Mouse (Mus musculus) heart, embryonic 11.5 days (tissue): ENCODE measurements around the gene Necab3. TPM values are rescaled to one million over a fixed set of nuclear protein-coding genes. Genes with fewer than 3 reads are reported as not detected.

Source experiments
- ATAC-seq: fragments of 200-750 bp; cut with Nextera tagmentation; replicated peaks from 2 replicates; pipeline ENCODE4 v1.8.0; 2017; ENCODE audit warnings: moderate library complexity; ENCODE audit not compliant: insufficient number of reproducible peaks, low FRiP score, low TSS enrichment
- H3K27ac ChIP-seq: fragments of 300-500 bp; sonication (generic); 2 replicates; pipeline ENCODE4 v1.5.1; 2014; ENCODE audit warnings: mild to moderate bottlenecking, low read depth, low read length
- H3K27me3 ChIP-seq: fragments of 300-500 bp; sonication (generic); 2 replicates; pipeline ENCODE4 v1.6.1; 2014; ENCODE audit warnings: mild to moderate bottlenecking, low read length, mixed read lengths; ENCODE audit not compliant: control insufficient read depth, insufficient read depth
- H3K36me3 ChIP-seq: fragments of 300-500 bp; sonication (generic); 2 replicates; pipeline ENCODE4 v1.6.1; 2014; ENCODE audit warnings: mild to moderate bottlenecking, low read length, moderate library complexity, mixed read lengths; ENCODE audit not compliant: control insufficient read depth, insufficient read depth
- H3K4me1 ChIP-seq: fragments of 300-500 bp; sonication (generic); 2 replicates; pipeline ENCODE4 v1.6.1; 2014; ENCODE audit warnings: low read length; ENCODE audit not compliant: control insufficient read depth, insufficient read depth
- H3K4me2 ChIP-seq: fragments of 300-500 bp; sonication (generic); 2 replicates; pipeline ENCODE4 v1.6.1; 2014; ENCODE audit warnings: mild to moderate bottlenecking, moderate library complexity
- H3K4me3 ChIP-seq: fragments of 300-500 bp; sonication (generic); 2 replicates; pipeline ENCODE4 v1.5.1; 2014; ENCODE audit warnings: low read depth, low read length
- H3K9ac ChIP-seq: fragments of 300-500 bp; sonication (generic); 2 replicates; pipeline ENCODE4 v1.6.1; 2014; ENCODE audit warnings: mild to moderate bottlenecking, low read depth, low read length, moderate library complexity
- H3K9me3 ChIP-seq: fragments of 300-500 bp; sonication (generic); replicated peaks from 2 replicates; pipeline ENCODE4 v1.6.1; 2016; ENCODE audit warnings: low read length; ENCODE audit not compliant: control insufficient read depth
- WGBS: fragments of 180-500 bp; shearing (Covaris S2); extraction: QIAGEN DNeasy Blood & Tissue Kit; methylation state at CpG from one replicate; pipeline ENCODE4 v1.1.7; 2014; ENCODE audit not compliant: insufficient replicate concordance; 5-methylcytosine and 5-hydroxymethylcytosine counted together
- polyA plus RNA-seq: library from polyadenylated mRNA; unstranded; fragments of >200 nt; fragmentation: Nextera tagmentation; extraction: Ambion mirVana; gene quantifications from 2 replicates; pipeline ENCODE4 v1.2.1, GENCODE M21; 2014

Necab3 gene
- polyA plus RNA-seq, 1 experiment from 2014 or later = 1.2 TPM

- Histone ChIP-seq H3K4me2 (no peak overlapping the region), H3K4me1 (no peaks in the 10 kb centered on the region), H3K4me3 (no peak overlapping the region), H3K36me3 (peaks cover 24% of the 10 kb centered on the region), H3K9me3 (no peaks in the 10 kb centered on the region), H3K27ac (no peak overlapping the region), H3K9ac (no peak overlapping the region), H3K27me3 (no peaks in the 10 kb centered on the region)
- 93% methylated on average over 2 of the region's 2 CpGs for WGBS
- ATAC-seq = no peak
Measured at GRCm38 (mm10) chr2:154525285-154525684, 33.4 kb downstream of the Necab3 start.

DNA sequence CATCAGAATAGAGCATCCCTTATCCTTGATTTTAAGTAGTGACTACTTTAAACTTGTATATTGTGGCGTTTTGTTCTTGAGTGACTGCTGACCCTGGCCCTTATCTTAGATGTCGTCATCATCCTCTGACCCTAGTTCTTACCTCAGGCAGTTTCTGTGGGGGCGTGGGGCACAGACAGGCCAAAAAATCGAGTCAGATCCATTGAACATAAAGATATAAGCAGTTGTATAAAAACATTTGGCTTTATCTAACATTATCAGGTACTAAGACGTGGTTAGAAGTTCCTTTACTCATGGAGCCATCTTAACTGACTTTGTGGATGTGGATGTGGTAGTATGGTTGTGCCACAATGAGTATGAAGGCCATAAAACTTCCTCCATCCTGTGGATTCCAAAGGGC is 36.4 kb downstream of the Necab3 start:
- 78% methylated on average over 5 of the region's 5 CpGs for WGBS

DNA sequence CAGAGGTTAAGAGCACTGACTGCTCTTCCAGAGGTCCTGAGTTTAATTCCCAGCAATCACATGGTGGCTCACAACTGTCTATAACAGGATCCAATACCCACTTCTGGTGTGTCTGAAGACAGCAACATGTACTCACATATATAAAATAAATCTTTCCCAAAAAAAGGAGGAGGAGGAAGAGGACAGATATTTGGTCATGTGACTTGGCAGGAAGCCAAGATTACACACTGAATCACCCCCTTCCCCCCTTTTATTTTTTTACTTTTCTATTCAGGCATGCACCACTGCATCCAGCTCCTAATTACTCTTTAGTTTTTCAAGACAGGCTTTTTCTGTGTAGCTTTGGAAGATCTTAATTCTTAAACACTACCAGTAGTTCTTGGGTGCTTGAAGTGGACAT is 37.2 kb downstream of the Necab3 start:
- no peak overlapping the region for H3K9ac ChIP-seq
- H3K4me3 ChIP-seq = no peak overlapping the region
- no peaks in the 10 kb centered on the region for H3K27me3 ChIP-seq
- ATAC-seq = no peak
- peaks cover 17% of the 10 kb centered on the region for H3K36me3 ChIP-seq
- H3K27ac ChIP-seq = no peak overlapping the region
- no peak overlapping the region for H3K4me2 ChIP-seq
- H3K4me1 ChIP-seq = no peaks in the 10 kb centered on the region
- H3K9me3 ChIP-seq = no peaks in the 10 kb centered on the region

More for the DNA sequence above, 36.4 kb downstream of the Necab3 start:
- Histone ChIP-seq H3K27me3 (no peaks in the 10 kb centered on the region), H3K9me3 (no peaks in the 10 kb centered on the region), H3K4me1 (no peaks in the 10 kb centered on the region), H3K9ac (no peak overlapping the region), H3K36me3 (peaks cover 17% of the 10 kb centered on the region), H3K27ac (no peak overlapping the region), H3K4me3 (no peak overlapping the region), H3K4me2 (no peak overlapping the region)
- no peak for ATAC-seq

DNA sequence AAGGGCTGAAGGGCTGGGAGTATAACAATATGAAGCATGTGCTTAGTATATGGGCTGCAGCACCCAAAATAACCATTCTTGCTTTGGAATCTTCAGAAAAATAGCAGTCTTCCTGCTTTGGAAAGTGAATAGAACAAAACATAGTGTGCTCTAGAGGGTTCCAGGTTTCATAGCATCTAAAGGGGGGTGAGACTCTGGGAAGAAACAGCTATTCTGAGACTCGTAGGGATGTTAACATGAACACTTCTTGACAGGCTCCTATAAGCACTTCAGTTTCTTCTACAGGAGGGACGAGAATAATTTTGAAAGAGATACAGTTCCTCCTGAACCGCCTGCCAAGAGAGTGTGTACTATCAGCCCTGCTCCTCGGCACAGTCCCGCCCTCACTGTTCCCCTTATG is 41.3 kb downstream of the Necab3 start:
- ATAC-seq = no peak
- Histone ChIP-seq H3K4me3 (no peak overlapping the region), H3K27me3 (no peaks in the 10 kb centered on the region), H3K9me3 (no peaks in the 10 kb centered on the region), H3K36me3 (peaks cover 4% of the 10 kb centered on the region; the same call in 1 of the 2 replicates), H3K9ac (no peak overlapping the region), H3K27ac (no peak overlapping the region), H3K4me2 (no peak overlapping the region), H3K4me1 (no peaks in the 10 kb centered on the region)
- 80% methylated on average over 5 of the region's 5 CpGs for WGBS

- H3K9ac ChIP-seq = no peak overlapping the region
- no peak overlapping the region for H3K4me2 ChIP-seq
- H3K36me3 ChIP-seq = peaks cover 4% of the 10 kb centered on the region; the same call in 1 of the 2 replicates
- H3K4me1 ChIP-seq = no peaks in the 10 kb centered on the region
- no peaks in the 10 kb centered on the region for H3K9me3 ChIP-seq
- WGBS = 83% methylated on average over 3 of the region's 3 CpGs
- no peak overlapping the region for H3K27ac ChIP-seq
- H3K27me3 ChIP-seq = no peaks in the 10 kb centered on the region
- no peak for ATAC-seq
- H3K4me3 ChIP-seq = no peak overlapping the region
Measured at GRCm38 (mm10) chr2:154516944-154517343, 41.7 kb downstream of the Necab3 start.

GRCm38 (mm10) chr2:154510141-154510540 is 48.5 kb downstream of the Necab3 start:
- 76% methylated on average over 3 of the region's 3 CpGs for WGBS
- Histone ChIP-seq H3K36me3 (peaks cover 5% of the 10 kb centered on the region; the same call in 1 of the 2 replicates), H3K4me1 (no peaks in the 10 kb centered on the region), H3K4me3 (no peak overlapping the region), H3K4me2 (no peak overlapping the region), H3K9me3 (no peaks in the 10 kb centered on the region), H3K27ac (no peak overlapping the region), H3K27me3 (no peaks in the 10 kb centered on the region), H3K9ac (no peak overlapping the region)
- no peak for ATAC-seq

- Histone ChIP-seq H3K27me3 (no peaks in the 10 kb centered on the region), H3K4me1 (no peaks in the 10 kb centered on the region), H3K4me2 (no peak overlapping the region), H3K36me3 (peaks cover 5% of the 10 kb centered on the region; the same call in 1 of the 2 replicates), H3K4me3 (no peak overlapping the region), H3K27ac (no peak overlapping the region), H3K9me3 (no peaks in the 10 kb centered on the region), H3K9ac (no peak overlapping the region)
- ATAC-seq = no peak
- 89% methylated on average over 4 of the region's 4 CpGs for WGBS
Measured at GRCm38 (mm10) chr2:154508450-154508849, 50.2 kb downstream of the Necab3 start.

DNA sequence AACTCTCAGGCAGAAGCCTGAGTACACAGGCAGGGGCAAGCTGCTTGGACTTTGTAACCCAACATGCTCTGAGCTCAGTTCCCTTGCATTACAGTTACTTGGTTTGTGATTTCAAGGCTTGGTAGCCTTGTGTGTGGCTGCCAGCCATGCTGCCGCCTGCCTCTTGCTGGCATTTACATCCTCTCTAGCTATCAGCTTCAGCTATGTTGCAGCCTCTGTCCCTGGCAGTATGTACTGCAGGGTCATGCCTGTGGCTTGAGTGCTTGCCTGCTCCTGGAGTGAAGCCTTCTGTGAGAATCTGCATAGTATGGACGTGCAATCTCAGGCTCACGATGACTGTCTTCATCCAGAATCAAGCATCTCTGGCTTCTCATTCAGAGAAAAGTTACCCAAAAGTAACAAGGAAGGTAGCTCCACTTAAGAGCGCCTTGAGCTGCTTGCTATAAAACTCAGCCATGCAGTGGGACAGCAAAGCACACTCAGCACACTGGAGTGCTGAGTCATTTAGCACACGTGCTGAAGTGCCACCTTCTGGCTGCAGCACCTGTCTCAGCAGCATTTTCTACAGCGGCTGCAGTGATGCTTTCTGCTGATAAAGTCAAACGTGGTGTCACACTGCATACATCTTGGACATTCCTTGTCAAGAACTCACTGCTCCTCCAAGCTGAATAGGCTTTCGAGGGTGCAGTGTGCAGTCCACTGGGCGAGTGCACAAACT is 51.0 kb downstream of the Necab3 start:
- H3K4me3 ChIP-seq = no peak overlapping the region
- no peak overlapping the region for H3K27ac ChIP-seq
- no peak overlapping the region for H3K9ac ChIP-seq
- H3K27me3 ChIP-seq = no peaks in the 10 kb centered on the region
- H3K4me1 ChIP-seq = no peaks in the 10 kb centered on the region
- H3K36me3 ChIP-seq = peaks cover 6% of the 10 kb centered on the region; the same call in 1 of the 2 replicates
- no peak overlapping the region for H3K4me2 ChIP-seq
- WGBS = 61% methylated on average over 9 of the region's 9 CpGs
- no peaks in the 10 kb centered on the region for H3K9me3 ChIP-seq
- ATAC-seq = no peak

GRCm38 (mm10) chr2:154507076-154507475 is 51.6 kb downstream of the Necab3 start:
- Histone ChIP-seq H3K4me1 (no peaks in the 10 kb centered on the region), H3K27ac (no peak overlapping the region), H3K9ac (no peak overlapping the region), H3K4me3 (no peak overlapping the region), H3K4me2 (no peak overlapping the region), H3K36me3 (peaks cover 6% of the 10 kb centered on the region; the same call in 1 of the 2 replicates), H3K27me3 (no peaks in the 10 kb centered on the region), H3K9me3 (no peaks in the 10 kb centered on the region)
- WGBS = 85% methylated on average over 2 of the region's 2 CpGs
- ATAC-seq = no peak
